Mouse (Mus musculus): ENCODE measurements at regions not wholly inside any gene's neighbourhood (a gene's known extent, or its start where the extent isn't known, plus 50 kb on each side); places are given as distances from the start of the nearest gene placed in this dataset.

DNA sequence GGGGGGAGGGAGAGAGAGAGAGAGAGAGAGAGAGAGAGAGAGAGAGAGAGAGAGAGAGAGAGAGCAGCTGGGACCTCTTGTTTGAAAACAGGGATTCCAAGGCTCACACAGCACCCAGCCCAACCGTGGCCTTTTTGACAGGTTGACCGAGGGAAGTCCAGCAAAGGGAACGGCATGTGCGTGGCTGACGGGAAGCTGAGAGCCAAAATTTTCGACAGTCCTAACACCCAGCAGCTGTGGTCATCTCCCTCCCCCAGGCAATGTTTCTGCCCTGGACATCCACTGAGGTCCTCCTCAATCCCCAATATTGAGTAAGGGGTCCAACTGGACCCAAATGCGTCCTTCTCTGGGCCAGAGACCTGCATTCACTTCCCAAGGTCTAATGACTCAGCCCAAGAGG, 85.2 kb upstream of the Gm26897 start:
- peaks cover 19% of the 10 kb centered on the region for H3K4me1 ChIP-seq (ENCODE audit: control insufficient read depth, insufficient read depth, low read length)
- H3K27me3 ChIP-seq (ENCODE audit: control insufficient read depth, insufficient read depth, low read depth, low read length) = no peaks in the 10 kb centered on the region
- peak overlapping the region; percentile 67 for H3K27ac ChIP-seq (ENCODE audit: low read length)
- no peak for ATAC-seq
- peak overlapping the region; percentile 12; the same call in 1 of the 2 replicates for H3K9ac ChIP-seq (ENCODE audit: low read depth, low read length)
- 0 out of 2 replicates have a peak overlapping the region, but pooled peaks have one; percentile 22 for H3K4me2 ChIP-seq (ENCODE audit: low read length)
- 32% methylated on average over 7 of the region's 7 CpGs for WGBS
- H3K36me3 ChIP-seq (ENCODE audit: control insufficient read depth, insufficient read depth, low read length) = no peaks in the 10 kb centered on the region
- no peak overlapping the region for H3K4me3 ChIP-seq (ENCODE audit: low read depth, low read length)
- H3K9me3 ChIP-seq (replicated peaks; ENCODE audit: control insufficient read depth, low read length, poor library complexity, severe bottlenecking) = no peaks in the 10 kb centered on the region

DNA sequence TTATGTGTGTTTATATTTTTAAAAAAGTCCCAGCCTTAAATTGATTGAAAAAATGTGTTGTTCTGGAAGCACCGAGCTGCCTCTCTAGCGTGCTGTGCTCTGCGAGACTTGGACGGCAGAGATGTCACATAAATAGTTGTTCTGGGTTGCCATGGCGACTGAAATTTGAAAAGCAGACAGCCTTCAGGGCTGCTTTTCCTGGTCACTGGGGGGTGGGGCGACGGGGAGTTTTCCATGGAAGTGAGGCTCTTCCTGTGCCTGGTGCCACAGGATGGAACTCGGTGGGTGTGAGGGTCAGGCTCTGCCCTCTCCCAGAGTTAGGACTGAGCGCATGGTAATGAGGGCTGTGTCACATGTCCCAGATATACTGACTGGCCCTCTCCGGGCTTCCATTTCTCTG, 84.7 kb upstream of the Gm26897 start:
- peak overlapping the region; percentile 22; the same call in 1 of the 2 replicates for H3K4me2 ChIP-seq (ENCODE audit: low read length)
- WGBS = 8% methylated on average over 10 of the region's 10 CpGs
- H3K9me3 ChIP-seq (replicated peaks; ENCODE audit: control insufficient read depth, low read length, poor library complexity, severe bottlenecking) = no peaks in the 10 kb centered on the region
- peak overlapping the region; percentile 67 for H3K27ac ChIP-seq (ENCODE audit: low read length)
- ATAC-seq = peak; percentile 76
- H3K27me3 ChIP-seq (ENCODE audit: control insufficient read depth, insufficient read depth, low read depth, low read length) = no peaks in the 10 kb centered on the region
- H3K4me1 ChIP-seq (ENCODE audit: control insufficient read depth, insufficient read depth, low read length) = peaks cover 19% of the 10 kb centered on the region
- no peaks in the 10 kb centered on the region for H3K36me3 ChIP-seq (ENCODE audit: control insufficient read depth, insufficient read depth, low read length)
- no peak overlapping the region for H3K9ac ChIP-seq (ENCODE audit: low read depth, low read length)
- no peak overlapping the region for H3K4me3 ChIP-seq (ENCODE audit: low read depth, low read length)

DNA sequence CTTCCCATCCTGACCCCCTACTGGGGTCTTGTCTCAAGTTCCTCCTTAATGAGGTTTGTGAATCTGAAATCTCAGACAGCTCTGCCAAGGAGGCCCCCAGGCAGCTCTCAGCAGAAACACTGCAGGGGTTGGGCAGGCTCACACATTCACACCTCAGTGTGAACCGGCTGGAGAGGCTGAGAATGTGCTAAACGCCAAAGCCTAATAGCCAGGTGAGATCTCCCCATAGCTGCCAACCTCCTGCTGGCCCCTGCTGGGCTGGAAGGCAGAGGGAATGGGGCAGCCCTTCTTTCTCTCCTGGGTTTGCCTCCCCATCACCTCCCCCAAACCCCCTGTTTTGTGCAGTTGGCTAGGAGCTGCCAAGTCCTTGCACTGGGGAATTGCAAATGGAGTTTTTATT, 81.3 kb upstream of the Gm26897 start:
- Histone ChIP-seq H3K4me1 (ENCODE audit: control insufficient read depth, insufficient read depth, low read length) (peaks cover 19% of the 10 kb centered on the region), H3K27ac (ENCODE audit: low read length) (0 out of 2 replicates have a peak overlapping the region, but pooled peaks have one; percentile 29), H3K4me3 (ENCODE audit: low read depth, low read length) (no peak overlapping the region), H3K36me3 (ENCODE audit: control insufficient read depth, insufficient read depth, low read length) (no peaks in the 10 kb centered on the region), H3K9ac (ENCODE audit: low read depth, low read length) (no peak overlapping the region), H3K9me3 (replicated peaks; ENCODE audit: control insufficient read depth, low read length, poor library complexity, severe bottlenecking) (no peaks in the 10 kb centered on the region), H3K27me3 (ENCODE audit: control insufficient read depth, insufficient read depth, low read depth, low read length) (no peaks in the 10 kb centered on the region), H3K4me2 (ENCODE audit: low read length) (no peak overlapping the region)
- no peak for ATAC-seq
- WGBS = 19% methylated on average over 2 of the region's 2 CpGs

DNA sequence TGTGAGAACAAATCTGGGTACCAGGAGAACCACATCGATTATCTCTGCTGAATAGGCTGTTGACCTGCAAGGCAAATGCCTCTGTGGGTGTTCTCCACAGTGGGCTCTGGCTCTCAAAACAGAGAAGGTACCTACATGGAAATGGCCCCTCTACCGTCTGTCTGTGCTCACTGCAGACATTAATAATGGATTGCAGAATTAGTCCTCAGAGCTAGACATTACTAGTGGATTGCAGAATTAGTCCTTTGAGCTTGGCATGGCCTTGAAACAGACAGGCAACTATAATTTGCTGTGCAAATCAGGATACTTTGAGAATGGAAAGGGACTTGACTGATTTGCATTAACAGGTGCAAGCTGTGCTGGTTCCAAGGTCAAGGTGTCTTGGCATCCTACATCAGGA, 77.3 kb upstream of the Gm26897 start:
- WGBS = 76% methylated on average over 2 of the region's 2 CpGs
- H3K4me2 ChIP-seq (ENCODE audit: low read length) = no peak overlapping the region

DNA sequence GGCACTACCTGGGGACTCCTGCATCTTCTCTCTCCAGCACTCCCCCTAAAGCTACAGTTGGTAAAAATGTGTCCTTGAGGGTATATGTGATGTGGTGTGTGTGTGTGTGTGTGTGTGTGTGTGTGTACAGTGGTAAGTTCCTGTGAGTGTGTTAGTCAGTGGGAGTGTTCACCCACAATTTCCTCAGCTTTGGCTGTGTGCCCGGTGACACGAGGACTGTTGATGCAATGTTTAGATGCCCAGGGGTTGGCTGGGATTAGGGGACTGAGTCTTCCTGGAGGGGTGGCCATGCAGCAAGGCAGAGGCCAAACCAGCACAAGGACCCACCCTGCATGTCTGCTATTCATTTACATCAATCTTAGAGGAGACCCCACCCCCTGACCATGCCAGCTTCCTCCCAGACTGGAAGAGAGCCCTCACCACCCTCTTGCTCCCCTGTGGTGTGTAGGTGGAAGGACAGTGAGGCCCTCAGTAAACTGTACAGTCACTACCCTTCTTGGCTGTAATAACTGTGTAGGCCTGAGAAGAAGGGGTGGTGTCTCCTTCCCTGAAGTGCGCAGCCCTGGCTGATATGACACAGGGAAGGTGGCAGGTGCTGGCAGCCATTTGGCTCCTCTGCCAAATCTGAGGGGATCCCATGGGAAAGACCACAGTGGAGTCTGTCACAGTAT, 75.8 kb upstream of the Gm26897 start:
- peaks cover 26% of the 10 kb centered on the region for H3K4me1 ChIP-seq (ENCODE audit: control insufficient read depth, insufficient read depth, low read length)
- no peak overlapping the region for H3K9ac ChIP-seq (ENCODE audit: low read depth, low read length)
- no peak for ATAC-seq
- H3K4me3 ChIP-seq (ENCODE audit: low read depth, low read length) = no peak overlapping the region
- no peaks in the 10 kb centered on the region for H3K36me3 ChIP-seq (ENCODE audit: control insufficient read depth, insufficient read depth, low read length)
- WGBS = 74% methylated on average over 3 of the region's 3 CpGs
- no peak overlapping the region for H3K4me2 ChIP-seq (ENCODE audit: low read length)
- no peaks in the 10 kb centered on the region for H3K27me3 ChIP-seq (ENCODE audit: control insufficient read depth, insufficient read depth, low read depth, low read length)
- no peak overlapping the region for H3K27ac ChIP-seq (ENCODE audit: low read length)
- H3K9me3 ChIP-seq (replicated peaks; ENCODE audit: control insufficient read depth, low read length, poor library complexity, severe bottlenecking) = no peaks in the 10 kb centered on the region

More for the DNA sequence above, 77.3 kb upstream of the Gm26897 start:
- Histone ChIP-seq H3K9ac (ENCODE audit: low read depth, low read length) (no peak overlapping the region), H3K4me1 (ENCODE audit: control insufficient read depth, insufficient read depth, low read length) (peaks cover 17% of the 10 kb centered on the region), H3K9me3 (replicated peaks; ENCODE audit: control insufficient read depth, low read length, poor library complexity, severe bottlenecking) (no peaks in the 10 kb centered on the region), H3K27me3 (ENCODE audit: control insufficient read depth, insufficient read depth, low read depth, low read length) (no peaks in the 10 kb centered on the region), H3K36me3 (ENCODE audit: control insufficient read depth, insufficient read depth, low read length) (no peaks in the 10 kb centered on the region), H3K27ac (ENCODE audit: low read length) (no peak overlapping the region), H3K4me3 (ENCODE audit: low read depth, low read length) (no peak overlapping the region)
- ATAC-seq = no peak

DNA sequence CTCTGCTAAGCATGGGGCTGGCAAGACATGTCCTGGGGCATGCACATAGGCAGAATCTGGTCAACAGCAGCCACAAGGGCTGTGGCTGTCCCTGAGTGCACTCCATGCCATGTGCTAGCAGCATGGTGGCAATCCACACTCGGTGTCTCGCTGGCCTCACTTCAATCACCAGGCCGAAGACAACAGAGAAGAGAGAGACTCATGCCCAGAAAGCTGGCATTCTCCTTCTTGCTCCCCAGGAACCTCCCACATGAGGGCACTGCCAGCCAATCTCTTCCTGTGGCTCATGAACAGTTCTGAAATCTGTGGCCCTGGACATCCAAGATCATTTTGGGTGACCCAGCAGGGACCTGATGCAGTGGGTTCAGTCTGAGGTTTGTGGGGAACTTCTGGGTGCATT, 74.5 kb upstream of the Gm26897 start:
- H3K9ac ChIP-seq (ENCODE audit: low read depth, low read length) = no peak overlapping the region
- no peak overlapping the region for H3K4me3 ChIP-seq (ENCODE audit: low read depth, low read length)
- H3K36me3 ChIP-seq (ENCODE audit: control insufficient read depth, insufficient read depth, low read length) = no peaks in the 10 kb centered on the region
- H3K27me3 ChIP-seq (ENCODE audit: control insufficient read depth, insufficient read depth, low read depth, low read length) = no peaks in the 10 kb centered on the region
- 80% methylated on average over 3 of the region's 3 CpGs for WGBS
- no peak overlapping the region for H3K27ac ChIP-seq (ENCODE audit: low read length)
- no peak overlapping the region for H3K4me2 ChIP-seq (ENCODE audit: low read length)
- no peak for ATAC-seq
- peaks cover 29% of the 10 kb centered on the region for H3K4me1 ChIP-seq (ENCODE audit: control insufficient read depth, insufficient read depth, low read length)
- no peaks in the 10 kb centered on the region for H3K9me3 ChIP-seq (replicated peaks; ENCODE audit: control insufficient read depth, low read length, poor library complexity, severe bottlenecking)

DNA sequence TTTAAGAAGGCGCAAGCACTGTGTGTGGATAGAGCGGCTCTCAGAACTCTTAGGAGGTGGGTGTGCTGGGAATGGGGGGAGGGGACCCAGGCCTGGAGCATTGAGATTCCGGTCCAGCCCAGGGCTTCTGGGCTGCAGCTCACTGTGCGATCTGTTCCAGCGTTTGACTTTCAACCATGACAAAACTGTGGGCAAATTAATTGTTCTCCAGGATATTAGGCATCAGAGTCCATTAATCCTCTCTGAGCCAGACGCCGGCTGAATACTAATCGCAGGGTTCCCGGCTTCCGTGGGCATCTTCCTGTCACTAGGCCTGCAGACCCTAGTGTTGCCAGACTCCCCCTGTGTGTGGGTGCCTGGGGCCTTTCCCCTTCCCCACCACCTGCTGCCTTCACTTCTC, 73.3 kb upstream of the Gm26897 start:
- no peak overlapping the region for H3K4me3 ChIP-seq (ENCODE audit: low read depth, low read length)
- H3K9ac ChIP-seq (ENCODE audit: low read depth, low read length) = no peak overlapping the region; the same call in 1 of the 2 replicates
- no peaks in the 10 kb centered on the region for H3K9me3 ChIP-seq (replicated peaks; ENCODE audit: control insufficient read depth, low read length, poor library complexity, severe bottlenecking)
- ATAC-seq = peak; percentile 86
- WGBS = 8% methylated on average over 10 of the region's 10 CpGs
- H3K27ac ChIP-seq (ENCODE audit: low read length) = peak overlapping the region; percentile 74
- no peaks in the 10 kb centered on the region for H3K27me3 ChIP-seq (ENCODE audit: control insufficient read depth, insufficient read depth, low read depth, low read length)
- H3K4me2 ChIP-seq (ENCODE audit: low read length) = no peak overlapping the region; the same call in 1 of the 2 replicates
- H3K4me1 ChIP-seq (ENCODE audit: control insufficient read depth, insufficient read depth, low read length) = peaks cover 29% of the 10 kb centered on the region
- no peaks in the 10 kb centered on the region for H3K36me3 ChIP-seq (ENCODE audit: control insufficient read depth, insufficient read depth, low read length)

DNA sequence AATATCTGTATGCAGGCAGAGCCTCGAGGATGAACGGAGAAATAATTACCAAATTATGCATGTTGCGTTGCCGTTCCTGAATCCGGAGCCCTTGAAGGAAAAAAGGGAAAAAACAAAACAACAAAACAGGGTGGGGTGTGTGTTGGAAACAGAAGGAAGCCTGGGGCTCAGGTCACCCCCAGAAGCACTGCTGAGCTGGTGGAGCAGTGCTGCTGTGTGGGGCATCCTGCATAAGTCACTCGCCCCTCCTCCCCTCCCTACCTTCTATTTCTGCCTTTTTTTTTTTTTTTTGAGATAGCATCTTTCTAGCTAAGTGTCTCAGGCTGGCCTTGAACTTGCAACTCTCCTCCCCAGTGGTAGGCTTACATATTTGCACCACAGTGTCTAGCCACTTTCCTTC, 72.8 kb upstream of the Gm26897 start:
- H3K27ac ChIP-seq (ENCODE audit: low read length) = peak overlapping the region; percentile 74
- H3K4me2 ChIP-seq (ENCODE audit: low read length) = peak overlapping the region; percentile 13; the same call in 1 of the 2 replicates
- 19% methylated on average over 6 of the region's 6 CpGs for WGBS
- H3K9me3 ChIP-seq (replicated peaks; ENCODE audit: control insufficient read depth, low read length, poor library complexity, severe bottlenecking) = no peaks in the 10 kb centered on the region
- no peaks in the 10 kb centered on the region for H3K36me3 ChIP-seq (ENCODE audit: control insufficient read depth, insufficient read depth, low read length)
- H3K4me3 ChIP-seq (ENCODE audit: low read depth, low read length) = no peak overlapping the region
- H3K27me3 ChIP-seq (ENCODE audit: control insufficient read depth, insufficient read depth, low read depth, low read length) = no peaks in the 10 kb centered on the region
- H3K9ac ChIP-seq (ENCODE audit: low read depth, low read length) = no peak overlapping the region
- peak; percentile 57; the same call in 1 of the 2 replicates for ATAC-seq
- peaks cover 29% of the 10 kb centered on the region for H3K4me1 ChIP-seq (ENCODE audit: control insufficient read depth, insufficient read depth, low read length)

DNA sequence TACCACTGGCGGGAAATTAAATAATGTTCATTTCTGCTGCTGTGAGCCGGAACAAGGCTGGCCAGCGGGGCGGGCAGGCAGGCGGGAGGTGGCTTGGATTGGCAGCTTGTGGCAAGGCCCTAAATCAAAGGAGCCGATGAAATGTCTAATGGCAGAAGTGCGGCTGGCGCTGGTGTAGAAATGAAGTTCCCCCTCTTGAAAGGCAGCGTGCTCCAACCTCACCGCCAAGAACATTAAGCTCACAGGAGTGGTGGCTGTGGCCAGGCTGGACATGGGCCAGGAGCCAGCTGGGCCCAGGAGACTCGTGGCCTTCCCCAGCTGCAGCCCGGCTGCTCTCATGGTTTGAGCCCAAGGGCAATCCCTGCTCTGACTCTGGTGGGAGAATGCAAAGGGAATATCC, 71.8 kb upstream of the Gm26897 start:
- Histone ChIP-seq H3K4me3 (ENCODE audit: low read depth, low read length) (no peak overlapping the region), H3K27me3 (ENCODE audit: control insufficient read depth, insufficient read depth, low read depth, low read length) (no peaks in the 10 kb centered on the region), H3K4me2 (ENCODE audit: low read length) (no peak overlapping the region), H3K9me3 (replicated peaks; ENCODE audit: control insufficient read depth, low read length, poor library complexity, severe bottlenecking) (no peaks in the 10 kb centered on the region), H3K9ac (ENCODE audit: low read depth, low read length) (peak overlapping the region; percentile 31; the same call in 1 of the 2 replicates), H3K4me1 (ENCODE audit: control insufficient read depth, insufficient read depth, low read length) (peaks cover 29% of the 10 kb centered on the region), H3K27ac (ENCODE audit: low read length) (peak overlapping the region; percentile 74), H3K36me3 (ENCODE audit: control insufficient read depth, insufficient read depth, low read length) (no peaks in the 10 kb centered on the region)
- WGBS = 33% methylated on average over 12 of the region's 12 CpGs
- no peak for ATAC-seq
